Mouse (Mus musculus) myocyte (in vitro differentiated cells): Measurements from ENCODE around the gene Sept12. TPM values are rescaled to one million over a fixed set of nuclear protein-coding genes. Genes with fewer than 3 reads are reported as not detected.
A peak's percentile ranks its signal among the peaks of the same experiment; 100 is the strongest.

ENCODE experiments used
- H3K27me3 ChIP-seq: one replicate; pipeline ENCODE4 v1.6.1; 2011; ENCODE audit not compliant: control insufficient read depth, insufficient read depth, insufficient read length
- H3K36me3 ChIP-seq: one replicate; pipeline ENCODE4 v1.6.1; 2011; ENCODE audit not compliant: control insufficient read depth, insufficient read depth
- H3K4me2 ChIP-seq: one replicate; pipeline ENCODE4 v1.6.1; 2011; ENCODE audit warnings: low read depth, control low read depth
- H3K4me3 ChIP-seq: one replicate; pipeline ENCODE4 v1.5.1; 2011; ENCODE audit warnings: mild to moderate bottlenecking, control low read depth, moderate library complexity
- H3K79me2 ChIP-seq: one replicate; pipeline ENCODE4 v1.6.1; 2011; ENCODE audit not compliant: control insufficient read depth, insufficient read depth
- H3ac ChIP-seq: one replicate; pipeline ENCODE4 v1.6.1; 2011; ENCODE audit not compliant: control insufficient read depth, insufficient read length
- CEBPB ChIP-seq: IDR thresholded peaks from 2 replicates; pipeline ENCODE4 v1.6.1; 2011; ENCODE audit warnings: mild to moderate bottlenecking, moderate library complexity; ENCODE audit not compliant: poor library complexity, insufficient read depth, severe bottlenecking
- E2F4 ChIP-seq: IDR thresholded peaks from one replicate; pipeline ENCODE4 v1.6.1; 2011; ENCODE audit warnings: mild to moderate bottlenecking, control low read depth, moderate library complexity; ENCODE audit not compliant: insufficient read depth
- MAX ChIP-seq: IDR thresholded peaks from one replicate; pipeline ENCODE4 v1.6.1; 2011; ENCODE audit warnings: low read depth, mild to moderate bottlenecking, control low read depth
- MYOD1 ChIP-seq, 3 experiments: IDR thresholded peaks; one replicate each; pipeline ENCODE4 v1.6.1; 2011; ENCODE audit warnings: control low read depth in 2 of 3, low read depth in 2 of 3, mild to moderate bottlenecking in 2 of 3, moderate library complexity in 1 of 3; ENCODE audit not compliant: insufficient read length in 2 of 3, control insufficient read depth in 1 of 3
- MYOG ChIP-seq, 3 experiments: IDR thresholded peaks; one replicate each; pipeline ENCODE4 v1.6.1; 2011; ENCODE audit warnings: control low read depth in 2 of 3, low read depth in 2 of 3, mild to moderate bottlenecking in 2 of 3; ENCODE audit not compliant: insufficient read length in 2 of 3, control insufficient read depth in 1 of 3, insufficient read depth in 1 of 3
- POLR2A ChIP-seq: IDR thresholded peaks from one replicate; pipeline ENCODE4 v1.6.1; 2011; ENCODE audit warnings: low read depth, mild to moderate bottlenecking, control low read depth, moderate library complexity; ENCODE audit not compliant: insufficient read length
- POLR2AphosphoS2 ChIP-seq: IDR thresholded peaks from one replicate; pipeline ENCODE4 v1.6.1; 2011; ENCODE audit warnings: low read depth, control low read depth; ENCODE audit not compliant: insufficient read length
- REST ChIP-seq: IDR thresholded peaks from one replicate; pipeline ENCODE4 v1.6.1; 2011; ENCODE audit warnings: mild to moderate bottlenecking, control low read depth, moderate library complexity; ENCODE audit not compliant: insufficient read depth, insufficient read length
- SRF ChIP-seq: IDR thresholded peaks from one replicate; pipeline ENCODE4 v1.6.1; 2011; ENCODE audit warnings: low read depth; ENCODE audit not compliant: control insufficient read depth, insufficient read length
- TCF12 ChIP-seq: IDR thresholded peaks from one replicate; pipeline ENCODE4 v1.6.1; 2011; ENCODE audit warnings: mild to moderate bottlenecking, control low read depth; ENCODE audit not compliant: poor library complexity, insufficient read depth, severe bottlenecking
- TCF3 ChIP-seq: IDR thresholded peaks from one replicate; pipeline ENCODE4 v1.6.1; 2011; ENCODE audit warnings: low read depth, control low read depth; ENCODE audit not compliant: insufficient read length
- USF1 ChIP-seq: IDR thresholded peaks from one replicate; pipeline ENCODE4 v1.6.1; 2011; ENCODE audit warnings: low read depth, mild to moderate bottlenecking, control low read depth, moderate library complexity
- polyA plus RNA-seq: library from polyadenylated mRNA; unstranded; fragments of >200 nt; fragmentation: generic; extraction: Trizol; gene quantifications from one replicate; pipeline ENCODE4 v1.2.1, GENCODE M21; 2012; ENCODE audit warnings: missing spikeins

Sept12 gene
- polyA plus RNA-seq, 1 experiment, result 0.04 TPM

DNA sequence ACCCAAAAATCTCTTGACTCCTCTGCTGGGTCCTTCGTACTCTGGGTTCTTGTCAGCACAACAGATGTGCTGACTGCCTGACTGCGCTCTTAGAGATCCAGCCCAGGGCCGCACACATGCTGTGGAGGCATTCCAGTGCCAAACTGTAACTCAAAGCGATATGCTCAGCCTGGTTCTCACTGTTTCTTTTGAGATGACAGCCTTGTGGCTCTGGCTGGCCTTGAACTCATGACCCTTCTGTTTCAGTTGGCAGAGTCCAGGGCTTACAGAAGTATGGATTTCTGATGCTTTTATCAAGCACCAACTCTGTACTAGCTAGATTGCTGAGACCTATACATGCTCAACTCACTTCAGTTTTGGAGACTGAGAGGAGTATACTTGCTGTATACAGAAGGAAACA lies 4.4 kb downstream of the Sept12 start:
- Histone ChIP-seq H3K36me3 (no peaks in the 10 kb centered on the region), H3ac (no peak overlapping the region), H3K4me3 (no peak overlapping the region), H3K79me2 (no peaks in the 10 kb centered on the region), H3K27me3 (peaks cover 18% of the 10 kb centered on the region), H3K4me2 (no peak overlapping the region)
- no peak for TF ChIP-seq USF1
- no peak for TF ChIP-seq TCF3
- no peak for TF ChIP-seq MYOG (IDR thresholded peaks at IDR 0.05; ENCODE audit: control insufficient read depth in 1 of 3, insufficient read depth in 1 of 3, insufficient read length in 2 of 3, low read depth in 2 of 3)
- no peak for TF ChIP-seq REST
- TF ChIP-seq E2F4, result no peak
- TF ChIP-seq MYOD1 (IDR thresholded peaks at IDR 0.05; ENCODE audit: control insufficient read depth in 1 of 3, insufficient read length in 2 of 3, low read depth in 2 of 3), result no peak
- TF ChIP-seq MAX, result no peak
- no peak for TF ChIP-seq SRF
- no peak for TF ChIP-seq POLR2AphosphoS2
- no peak for TF ChIP-seq POLR2A

DNA sequence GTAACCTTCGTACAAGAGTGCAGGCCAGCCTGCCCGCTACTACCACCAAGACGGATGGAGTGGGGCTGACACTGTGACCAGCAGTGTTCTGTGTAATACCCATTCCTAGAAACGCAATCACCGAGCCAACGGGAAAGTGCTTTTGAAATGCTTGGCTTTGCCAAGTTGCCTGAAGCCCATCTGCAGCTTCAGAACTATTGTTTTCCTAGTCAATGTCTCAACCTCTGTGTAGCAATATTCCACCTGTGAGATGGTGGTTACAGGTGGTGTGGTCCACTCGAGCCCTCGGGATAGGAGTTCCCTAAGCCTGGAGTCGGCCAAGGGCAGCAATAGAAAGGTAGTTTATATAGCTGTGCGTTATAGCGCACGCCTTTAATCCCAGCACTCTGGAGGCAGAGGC lies 12.9 kb downstream of the Sept12 start:
- TF ChIP-seq TCF3 (no peak), MYOG (IDR thresholded peaks at IDR 0.05; ENCODE audit: control insufficient read depth in 1 of 3, insufficient read depth in 1 of 3, insufficient read length in 2 of 3, low read depth in 2 of 3) (no peak), E2F4 (no peak), TCF12 (no peak), POLR2AphosphoS2 (no peak), POLR2A (no peak), MYOD1 (IDR thresholded peaks at IDR 0.05; ENCODE audit: control insufficient read depth in 1 of 3, insufficient read length in 2 of 3, low read depth in 2 of 3) (no peak), CEBPB (no peak), REST (no peak), MAX (no peak), SRF (no peak), USF1 (no peak)
- no peak overlapping the region for H3ac ChIP-seq
- no peak overlapping the region for H3K4me3 ChIP-seq
- no peak overlapping the region for H3K4me2 ChIP-seq
- H3K36me3 ChIP-seq, result no peaks in the 10 kb centered on the region
- peaks cover 4% of the 10 kb centered on the region for H3K27me3 ChIP-seq
- no peaks in the 10 kb centered on the region for H3K79me2 ChIP-seq

DNA sequence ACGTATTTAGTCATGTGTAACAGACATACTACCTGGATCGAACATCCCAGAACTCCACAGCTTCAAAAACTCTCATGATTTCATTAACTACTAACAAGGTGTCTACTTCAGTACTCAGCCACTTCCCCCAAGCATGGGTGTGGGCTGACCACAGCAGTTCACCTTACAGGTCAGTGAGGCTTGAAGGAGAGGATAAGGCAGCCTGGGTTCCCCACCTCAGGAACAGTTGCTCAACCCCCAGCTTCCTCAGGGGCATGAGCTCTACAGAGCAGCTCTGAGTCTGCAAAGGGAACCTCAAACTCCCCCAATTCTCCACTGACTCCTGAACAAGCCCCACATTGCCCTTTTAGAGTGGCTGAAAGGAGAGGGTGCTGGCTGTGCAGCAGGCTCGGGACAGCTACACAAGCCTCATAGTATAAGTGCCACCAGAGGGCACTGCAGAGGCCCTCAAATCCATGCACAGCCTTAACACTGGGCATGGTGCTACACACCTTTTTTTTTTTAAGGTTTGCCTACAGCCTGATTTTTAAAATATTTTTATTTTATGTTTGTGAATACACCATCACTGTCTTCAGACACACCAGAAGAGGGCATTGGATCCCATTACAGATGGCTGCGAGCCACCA lies 17.8 kb downstream of the Sept12 start:
- no peaks in the 10 kb centered on the region for H3K79me2 ChIP-seq
- no peaks in the 10 kb centered on the region for H3K36me3 ChIP-seq
- H3K27me3 ChIP-seq, result peaks cover 12% of the 10 kb centered on the region
- no peak overlapping the region for H3K4me3 ChIP-seq
- H3K4me2 ChIP-seq, result no peak overlapping the region
- no peak overlapping the region for H3ac ChIP-seq
- no peak for TF ChIP-seq SRF
- TF ChIP-seq MAX, result no peak
- no peak for TF ChIP-seq REST
- TF ChIP-seq E2F4, result no peak
- no peak for TF ChIP-seq USF1
- TF ChIP-seq TCF3, result no peak
- no peak for TF ChIP-seq POLR2A
- TF ChIP-seq POLR2AphosphoS2, result no peak
- no peak for TF ChIP-seq MYOD1 (IDR thresholded peaks at IDR 0.05; ENCODE audit: control insufficient read depth in 1 of 3, insufficient read length in 2 of 3, low read depth in 2 of 3)
- TF ChIP-seq TCF12, result no peak
- TF ChIP-seq CEBPB, result no peak
- no peak for TF ChIP-seq MYOG (IDR thresholded peaks at IDR 0.05; ENCODE audit: control insufficient read depth in 1 of 3, insufficient read depth in 1 of 3, insufficient read length in 2 of 3, low read depth in 2 of 3)

DNA sequence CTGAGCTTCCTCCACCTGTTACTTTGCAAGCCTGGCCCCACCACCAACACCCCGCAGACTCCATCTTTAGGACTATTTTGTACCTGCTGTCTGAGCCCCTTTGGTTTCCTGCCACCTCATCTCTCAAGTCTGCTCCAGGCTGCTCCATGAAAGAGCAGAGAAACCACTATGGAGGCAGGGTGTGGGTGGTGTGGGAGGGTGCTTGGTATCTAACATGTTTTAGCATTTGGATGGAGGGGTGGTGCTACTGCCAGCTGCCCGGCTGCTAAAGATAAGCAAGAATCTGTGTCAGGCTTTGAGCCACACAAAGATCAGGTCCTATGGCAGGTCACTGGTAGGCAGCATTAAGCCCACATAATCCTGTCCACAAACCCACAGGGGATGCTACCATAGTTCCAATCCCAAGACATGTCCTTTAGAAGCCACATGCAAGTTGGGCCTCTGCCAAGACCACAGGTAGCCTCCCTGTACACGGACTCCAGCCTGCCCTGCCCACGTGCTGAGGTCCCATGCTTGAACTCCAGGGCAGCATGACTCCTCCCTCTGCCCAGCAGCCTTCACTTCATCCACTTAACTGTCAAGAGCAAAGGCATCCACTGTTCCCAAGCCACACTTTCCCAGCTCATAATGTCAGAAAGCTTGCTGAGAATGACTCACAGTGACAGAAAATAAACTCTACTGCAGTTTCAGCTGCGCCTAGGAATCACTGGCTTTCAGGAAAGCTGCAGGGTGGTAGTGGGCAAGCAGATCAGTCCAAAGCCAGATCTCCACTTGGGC lies 19.2 kb downstream of the Sept12 start:
- TF ChIP-seq POLR2AphosphoS2, result no peak
- TF ChIP-seq MYOG (IDR thresholded peaks at IDR 0.05; ENCODE audit: control insufficient read depth in 1 of 3, insufficient read depth in 1 of 3, insufficient read length in 2 of 3, low read depth in 2 of 3), result peak in 1 of 3 experiments; percentile 4
- peak in 2 of 3 experiments; percentile 14 to 54 for TF ChIP-seq MYOD1 (IDR thresholded peaks at IDR 0.05; ENCODE audit: control insufficient read depth in 1 of 3, insufficient read length in 2 of 3, low read depth in 2 of 3)
- no peak overlapping the region for H3K4me3 ChIP-seq
- H3K4me2 ChIP-seq, result peak overlapping the region; percentile 36
- no peak overlapping the region for H3ac ChIP-seq
- peaks cover 16% of the 10 kb centered on the region for H3K27me3 ChIP-seq
- no peaks in the 10 kb centered on the region for H3K79me2 ChIP-seq
- H3K36me3 ChIP-seq, result no peaks in the 10 kb centered on the region
